Mouse (Mus musculus) heart, adult 2 months (tissue): ENCODE data around the gene Trappc10. TPM values are rescaled to one million over a fixed set of nuclear protein-coding genes. Genes with fewer than 3 reads are reported as not detected.

Experiments used
- DNase-seq, 2 experiments: peaks; one replicate each; pipeline ENCODE4 v3.0.0; 2021
- H3K27ac ChIP-seq: fragments of 200-600 bp; 2 replicates; pipeline ENCODE4 v1.8.1; 2022
- H3K27me3 ChIP-seq: fragments of 200-500 bp; 2 replicates; pipeline ENCODE4 v1.6.1; 2012; ENCODE audit warnings: mild to moderate bottlenecking, low read length, inconsistent platforms, mixed read lengths; ENCODE audit not compliant: control insufficient read depth, insufficient read depth
- H3K36me3 ChIP-seq: fragments of 200-500 bp; 2 replicates; pipeline ENCODE4 v1.6.1; 2012; ENCODE audit warnings: low read length, inconsistent platforms; ENCODE audit not compliant: control insufficient read depth, insufficient read depth
- H3K4me1 ChIP-seq: fragments of 200-500 bp; 2 replicates; pipeline ENCODE4 v1.6.1; 2011; ENCODE audit warnings: low read length; ENCODE audit not compliant: control insufficient read depth, insufficient read depth
- H3K4me3 ChIP-seq: fragments of 200-600 bp; 2 replicates; pipeline ENCODE4 v1.8.1; 2022
- H3K79me2 ChIP-seq: fragments of 200-500 bp; replicated peaks from 2 replicates; pipeline ENCODE4 v1.6.1; 2012; ENCODE audit warnings: mild to moderate bottlenecking, inconsistent platforms, low read length, moderate library complexity, mixed read lengths; ENCODE audit not compliant: control insufficient read depth, insufficient read depth
- H3K9ac ChIP-seq: fragments of 200-500 bp; 2 replicates; pipeline ENCODE4 v1.6.1; 2012; ENCODE audit warnings: low read depth, mild to moderate bottlenecking, control low read depth, inconsistent platforms, low read length, mixed read lengths
- CTCF ChIP-seq: fragments of 200-600 bp; IDR thresholded peaks from 2 replicates; pipeline ENCODE4 v1.8.1; 2022; ENCODE audit warnings: antibody characterized with exemption, mild to moderate bottlenecking, moderate library complexity
- EP300 ChIP-seq: fragments of 200-500 bp; IDR thresholded peaks from 2 replicates; pipeline ENCODE4 v1.6.1; 2011; ENCODE audit warnings: low read depth, low read length, control low read depth; ENCODE audit not compliant: insufficient read depth
- POLR2A ChIP-seq: fragments of 200-500 bp; IDR thresholded peaks from 2 replicates; pipeline ENCODE4 v1.6.1; 2011; ENCODE audit warnings: mild to moderate bottlenecking, low read depth, low read length, control low read depth; ENCODE audit not compliant: insufficient read depth
- WGBS: fragments of 180-500 bp; shearing (Covaris S2); methylation state at CpG from one replicate; pipeline ENCODE4 v1.1.7; 2018; 5-methylcytosine and 5-hydroxymethylcytosine counted together
- intact Hi-C: fragments of 180-260 bp; cut with DNase I; formaldehyde crosslinking; loops from one replicate; pipeline ENCODE4 v1.15.1; 2025
- polyA plus RNA-seq: library from polyadenylated mRNA; depleted of rRNA; stranded (reverse); fragments of >200 nt; gene quantifications from 2 replicates; pipeline ENCODE4 v1.2.3, GENCODE M21; 2012
- total RNA-seq, 2 experiments: library from RNA; stranded (reverse); gene quantifications; 2 replicates each; pipeline ENCODE4 v1.2.3; 2021

Gene Trappc10
- total and polyA plus RNA-seq, 3 experiments, result 37.4 to 52.9 (median 43.8) TPM

- Histone ChIP-seq H3K9ac (no peak overlapping the region), H3K36me3 (no peaks in the 10 kb centered on the region), H3K4me1 (peaks cover 3% of the 10 kb centered on the region; the same call in 1 of the 2 replicates), H3K79me2 (peaks cover 4% of the 10 kb centered on the region), H3K27me3 (no peaks in the 10 kb centered on the region), H3K27ac (no peak overlapping the region), H3K4me3 (no peak overlapping the region)
- WGBS, result 98% methylated on average over 5 of the region's 5 CpGs
- no peak for DNase-seq
- intact Hi-C loops, result no loop called here
- TF ChIP-seq EP300 (no peak), POLR2A (no peak), CTCF (no peak)
Observed at GRCm38 (mm10) chr10:78238297-78238696, 6.1 kb downstream of the Trappc10 start.

DNA sequence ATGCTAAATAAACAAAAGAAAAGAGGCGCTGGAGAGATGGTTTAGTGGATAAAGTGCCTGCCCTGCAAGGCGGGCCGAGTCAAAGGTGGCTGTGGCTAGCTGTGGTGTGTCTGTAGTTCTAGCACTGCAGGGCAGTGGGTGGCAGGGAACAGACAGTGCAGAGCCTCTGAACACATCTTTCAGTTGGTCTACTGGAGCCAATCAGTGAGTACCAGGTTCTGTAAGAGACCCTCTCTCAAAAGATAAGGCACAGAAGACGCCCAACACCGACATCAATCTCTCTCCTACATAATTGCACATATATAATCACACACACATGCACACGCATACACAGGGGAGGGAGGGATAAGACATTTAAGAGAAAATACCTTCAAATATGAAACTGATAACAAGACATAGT is 6.6 kb downstream of the Trappc10 start:
- intact Hi-C loops, result no loop called here
- DNase-seq, result no peak
- TF ChIP-seq EP300 (no peak), CTCF (no peak), POLR2A (no peak)
- no peak overlapping the region for H3K4me3 ChIP-seq
- H3K27me3 ChIP-seq, result no peaks in the 10 kb centered on the region
- no peak overlapping the region for H3K9ac ChIP-seq
- no peaks in the 10 kb centered on the region for H3K36me3 ChIP-seq
- no peak overlapping the region for H3K27ac ChIP-seq
- peaks cover 4% of the 10 kb centered on the region for H3K79me2 ChIP-seq
- WGBS, result 90% methylated on average over 6 of the region's 6 CpGs
- no peaks in the 10 kb centered on the region; the same call in 1 of the 2 replicates for H3K4me1 ChIP-seq

DNA sequence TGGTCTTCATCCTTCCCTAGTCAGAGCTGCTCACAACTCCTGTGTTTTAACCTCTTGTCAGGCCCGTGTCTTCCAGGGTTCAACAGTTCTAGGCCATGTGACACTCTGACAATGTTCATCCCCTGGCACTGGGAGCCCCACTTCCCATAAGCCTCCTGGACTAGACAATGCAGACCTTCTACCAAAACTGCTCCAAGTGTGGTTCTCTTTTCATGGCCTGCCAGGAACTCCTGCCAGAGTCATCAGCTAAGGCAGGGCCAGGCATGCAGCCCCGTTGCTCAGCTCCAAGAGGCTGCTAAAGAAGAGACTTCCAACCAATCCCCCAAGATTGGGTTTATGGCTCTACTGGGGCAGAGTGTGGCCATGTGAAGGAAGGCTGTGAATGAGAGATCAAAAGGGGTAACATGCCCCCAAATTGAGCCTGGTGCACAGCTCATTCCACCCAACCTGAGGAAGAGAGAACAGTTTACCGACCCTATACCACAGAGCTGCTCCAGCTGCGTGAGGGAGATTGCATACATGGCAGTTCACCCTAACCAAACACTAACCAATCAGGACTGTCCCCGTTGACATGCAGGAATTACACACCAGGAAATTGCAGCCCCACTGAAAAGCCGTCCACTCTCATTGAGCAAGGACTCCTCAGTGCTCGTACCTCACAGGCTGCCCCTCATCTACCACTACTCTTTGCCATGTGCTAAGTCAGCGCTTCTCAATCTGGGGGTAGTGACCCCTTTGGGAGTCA is 7.4 kb downstream of the Trappc10 start:
- 69% methylated on average over 8 of the region's 8 CpGs for WGBS
- no peak overlapping the region for H3K4me3 ChIP-seq
- H3K9ac ChIP-seq, result no peak overlapping the region
- H3K27me3 ChIP-seq, result no peaks in the 10 kb centered on the region
- intact Hi-C loops, result no loop called here
- H3K36me3 ChIP-seq, result no peaks in the 10 kb centered on the region
- no peak for TF ChIP-seq CTCF
- TF ChIP-seq EP300, result no peak
- no peak for TF ChIP-seq POLR2A
- peaks cover 2% of the 10 kb centered on the region for H3K4me1 ChIP-seq
- H3K79me2 ChIP-seq, result peaks cover 8% of the 10 kb centered on the region
- H3K27ac ChIP-seq, result no peak overlapping the region
- no peak for DNase-seq

DNA sequence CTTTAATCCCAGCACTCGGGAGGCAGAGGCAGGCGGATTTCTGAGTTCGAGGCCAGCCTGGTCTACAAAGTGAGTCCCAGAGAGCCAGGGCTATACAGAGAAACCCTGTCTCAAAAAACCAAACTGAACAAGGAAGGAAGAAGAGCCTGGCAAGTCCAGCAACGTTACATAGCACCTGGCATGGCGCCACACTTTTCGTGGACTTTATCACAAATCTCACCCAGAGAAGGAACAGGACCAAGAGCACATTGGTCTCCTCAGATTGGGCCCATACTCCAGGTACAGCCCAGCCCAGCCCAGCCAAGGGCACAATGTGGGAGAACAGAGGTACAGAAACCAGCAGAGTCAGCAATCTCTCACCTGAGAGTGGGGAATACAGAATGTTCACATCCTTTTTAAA is 10.7 kb downstream of the Trappc10 start:
- no peak for DNase-seq
- no peak for TF ChIP-seq POLR2A
- no peak for TF ChIP-seq CTCF
- no peak for TF ChIP-seq EP300
- H3K4me1 ChIP-seq, result peaks cover 3% of the 10 kb centered on the region
- no peak overlapping the region for H3K4me3 ChIP-seq
- H3K9ac ChIP-seq, result no peak overlapping the region
- H3K27ac ChIP-seq, result no peak overlapping the region
- no peaks in the 10 kb centered on the region for H3K36me3 ChIP-seq
- intact Hi-C loops, result no loop called here
- H3K79me2 ChIP-seq, result peaks cover 6% of the 10 kb centered on the region; the same call in 1 of the 2 replicates
- 64% methylated on average over 6 of the region's 6 CpGs for WGBS
- no peaks in the 10 kb centered on the region for H3K27me3 ChIP-seq

DNA sequence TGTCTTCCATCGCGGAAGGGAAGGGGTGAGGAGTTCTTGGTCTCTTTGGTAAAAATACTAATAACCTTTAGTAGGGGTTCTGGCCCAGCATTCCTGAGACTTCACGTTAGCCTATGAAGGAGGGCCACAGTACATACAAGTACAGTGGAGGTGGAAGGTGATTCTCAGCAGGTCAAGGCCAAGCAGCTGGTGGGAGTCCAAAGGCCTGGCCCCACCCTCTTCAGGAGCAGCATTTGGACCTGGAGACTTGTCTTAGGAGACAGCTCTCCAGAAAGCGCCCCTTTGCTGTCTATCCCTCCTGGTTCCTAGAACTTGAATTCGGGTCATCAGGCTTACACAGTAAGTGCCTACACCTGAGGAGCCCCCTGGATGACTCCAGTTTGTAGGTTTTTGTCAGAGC is 11.3 kb downstream of the Trappc10 start:
- TF ChIP-seq POLR2A (no peak), EP300 (no peak), CTCF (no peak)
- intact Hi-C loops, result no loop called here
- H3K27me3 ChIP-seq, result no peaks in the 10 kb centered on the region
- WGBS, result 94% methylated on average over 5 of the region's 5 CpGs
- no peak for DNase-seq
- no peak overlapping the region for H3K27ac ChIP-seq
- H3K4me3 ChIP-seq, result no peak overlapping the region
- H3K9ac ChIP-seq, result no peak overlapping the region
- H3K36me3 ChIP-seq, result 0 out of 2 replicates have a peak, but pooled peaks cover 1% of the 10 kb centered on the region
- H3K79me2 ChIP-seq, result peaks cover 6% of the 10 kb centered on the region; the same call in 1 of the 2 replicates
- H3K4me1 ChIP-seq, result peaks cover 7% of the 10 kb centered on the region

- intact Hi-C loops, result no loop called here
- TF ChIP-seq EP300 (no peak), POLR2A (no peak), CTCF (no peak)
- WGBS, result 56% methylated on average over 4 of the region's 4 CpGs
- Histone ChIP-seq H3K27me3 (no peaks in the 10 kb centered on the region), H3K27ac (no peak overlapping the region), H3K4me3 (no peak overlapping the region), H3K9ac (no peak overlapping the region), H3K36me3 (0 out of 2 replicates have a peak, but pooled peaks cover 1% of the 10 kb centered on the region), H3K4me1 (peaks cover 9% of the 10 kb centered on the region), H3K79me2 (peaks cover 6% of the 10 kb centered on the region; the same call in 1 of the 2 replicates)
- no peak for DNase-seq
Observed at GRCm38 (mm10) chr10:78232301-78232980, 12.0 kb downstream of the Trappc10 start.
